Mouse (Mus musculus) kidney, adult 2 months (tissue): Measurements from ENCODE around the gene Dcst2.

Experiments used
- CTCF ChIP-seq: fragments of 200-500 bp; conservative IDR thresholded peaks from 2 replicates; pipeline ENCODE4 v1.5.1; 2011; ENCODE audit warnings: low read depth, mild to moderate bottlenecking, control low read depth, low read length, moderate library complexity, mixed read lengths; ENCODE audit not compliant: insufficient read depth, insufficient read length
- POLR2A ChIP-seq: fragments of 200-500 bp; IDR thresholded peaks from one replicate; pipeline ENCODE4 v1.6.1; 2011; ENCODE audit warnings: low read depth, low read length, control low read depth

DNA sequence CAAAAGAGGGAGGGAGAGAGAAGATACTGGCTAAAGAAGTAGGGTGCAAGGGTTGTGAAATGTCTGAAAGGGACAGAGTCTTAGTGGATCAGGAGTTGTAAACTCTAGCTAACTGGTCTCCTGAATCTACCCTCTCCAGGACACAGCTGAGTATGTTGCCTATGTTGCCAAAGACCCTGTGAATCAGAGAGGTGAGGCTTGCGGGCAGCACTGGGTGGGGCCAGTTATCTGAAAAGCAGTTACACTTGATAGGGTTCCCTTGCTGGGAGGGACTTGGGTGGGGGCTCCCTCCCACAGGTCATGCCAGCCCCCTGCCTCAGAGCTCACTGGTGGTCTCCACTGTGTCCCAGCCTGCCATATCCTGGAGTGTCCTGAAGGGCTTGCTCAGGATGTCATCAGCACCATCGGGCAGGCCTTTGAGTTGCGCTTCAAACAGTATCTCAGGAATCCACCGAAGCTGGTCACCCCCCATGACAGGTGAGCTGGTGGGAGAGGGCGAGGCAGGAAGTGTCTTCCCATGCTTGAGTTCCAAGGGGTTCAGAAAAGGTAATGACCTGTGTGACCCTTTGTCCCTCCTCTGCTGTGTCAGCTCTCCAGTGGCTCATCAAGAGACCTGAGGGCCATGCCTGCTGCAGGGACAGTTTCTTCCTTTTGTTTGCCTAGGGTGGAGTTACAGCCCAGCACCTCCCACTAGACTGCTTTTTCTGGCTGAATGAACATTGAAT is 62.8 kb downstream of the Dcst2 start:
- TF ChIP-seq POLR2A: no peak
- TF ChIP-seq CTCF: no peak
